Mouse (Mus musculus): ENCODE data around the gene Chmp6. TPM values are rescaled to one million over a fixed set of nuclear protein-coding genes. Genes with fewer than 3 reads are reported as not detected.

Chmp6 gene
- total and polyA plus RNA-seq, 3 experiments = 58.3 to 76.7 TPM; not detected in 1

GRCm38 (mm10) chr11:119937772-119938502 lies 24.7 kb downstream of the Chmp6 start:
- TF ChIP-seq MXI1 (IDR thresholded peaks at IDR 0.05; ENCODE audit: low read depth, low read length) (no peak), ZKSCAN1 (IDR thresholded peaks at IDR 0.05; ENCODE audit: low read depth, low read length) (no peak), MYC (IDR thresholded peaks at IDR 0.05; ENCODE audit: low read depth, low read length) (no peak), KAT2A (conservative IDR thresholded peaks at IDR 0.05; ENCODE audit: low read depth, low read length) (no peak), MEF2A (IDR thresholded peaks at IDR 0.05; ENCODE audit: extremely low read depth, insufficient replicate concordance, low read depth, low read length, poor library complexity, severe bottlenecking) (no peak), MAZ (IDR thresholded peaks at IDR 0.05; ENCODE audit: low read depth, low read length) (no peak), SMC3 (IDR thresholded peaks at IDR 0.05; ENCODE audit: low read depth, low read length) (no peak), GATA1 (IDR thresholded peaks at IDR 0.05; ENCODE audit: low read depth, low read length) (no peak), E2F4 (IDR thresholded peaks at IDR 0.05; ENCODE audit: borderline replicate concordance, low read depth, low read length) (no peak), POLR2AphosphoS5 (IDR thresholded peaks at IDR 0.05; ENCODE audit: borderline replicate concordance, low read depth, low read length) (no peak), SIN3A (IDR thresholded peaks at IDR 0.05; ENCODE audit: low read length) (no peak), CHD2 (IDR thresholded peaks at IDR 0.05; ENCODE audit: low read length) (no peak), EP300 (IDR thresholded peaks at IDR 0.05; ENCODE audit: low read depth in 1 of 2, low read length in 2 of 2) (no peak), ELF1 (IDR thresholded peaks at IDR 0.05; ENCODE audit: low read depth, low read length) (no peak), RAD21 (IDR thresholded peaks at IDR 0.05; ENCODE audit: low read depth, low read length) (no peak), GABPA (IDR thresholded peaks at IDR 0.05; ENCODE audit: low read depth, low read length) (no peak), CHD1 (IDR thresholded peaks at IDR 0.05; ENCODE audit: low read depth, low read length) (no peak)
- Histone ChIP-seq H3K4me3 (ENCODE audit: control insufficient read depth in 1 of 2, insufficient read depth in 1 of 2, low read depth in 2 of 2, low read length in 2 of 2) (no peak overlapping the region), H3K4me1 (ENCODE audit: control insufficient read depth in 1 of 2, insufficient read depth in 2 of 2, low read length in 2 of 2) (peaks cover 2 to 7% of the 10 kb centered on the region in 2 experiments; a peak in 3 of 4 replicates), H3K9me3 (replicated peaks; ENCODE audit: insufficient read depth, low read length) (no peaks in the 10 kb centered on the region), H3K27me3 (ENCODE audit: control insufficient read depth in 1 of 2, insufficient read depth in 2 of 2, low read length in 2 of 2) (no peaks in the 10 kb centered on the region), H3K27ac (ENCODE audit: control insufficient read depth, low read depth, low read length) (no peak overlapping the region), H3K36me3 (ENCODE audit: control insufficient read depth in 1 of 2, insufficient read depth in 2 of 2, low read length in 2 of 2) (peaks cover 0 to 7% of the 10 kb centered on the region in 2 experiments; a peak in 2 of 4 replicates), H3K9ac (ENCODE audit: control insufficient read depth, low read depth, low read length, poor library complexity, severe bottlenecking) (no peak overlapping the region), H3K79me2 (ENCODE audit: control insufficient read depth, insufficient read depth, low read length, poor library complexity) (peaks cover 2% of the 10 kb centered on the region; the same call in 1 of the 2 replicates)
- no peak for DNase-seq (ENCODE audit: low read depth, low spot score)

- H3K79me2 ChIP-seq (ENCODE audit: control insufficient read depth, insufficient read depth, low read length, poor library complexity) = peaks cover 8% of the 10 kb centered on the region; the same call in 1 of the 2 replicates
- DNase-seq (ENCODE audit: low read depth, low spot score) = no peak
- no peaks in the 10 kb centered on the region for H3K27me3 ChIP-seq (ENCODE audit: control insufficient read depth in 1 of 2, insufficient read depth in 2 of 2, low read length in 2 of 2)
- no peak overlapping the region for H3K27ac ChIP-seq (ENCODE audit: control insufficient read depth, low read depth, low read length)
- no peaks in the 10 kb centered on the region for H3K9me3 ChIP-seq (replicated peaks; ENCODE audit: insufficient read depth, low read length)
- H3K4me1 ChIP-seq (ENCODE audit: control insufficient read depth in 1 of 2, insufficient read depth in 2 of 2, low read length in 2 of 2) = peaks cover 6 to 14% of the 10 kb centered on the region in 2 experiments; a peak in 3 of 4 replicates
- H3K36me3 ChIP-seq (ENCODE audit: control insufficient read depth in 1 of 2, insufficient read depth in 2 of 2, low read length in 2 of 2) = peaks cover 0 to 11% of the 10 kb centered on the region in 2 experiments; a peak in 2 of 4 replicates
- no peak overlapping the region for H3K4me3 ChIP-seq (ENCODE audit: control insufficient read depth in 1 of 2, insufficient read depth in 1 of 2, low read depth in 2 of 2, low read length in 2 of 2)
- TF ChIP-seq SIN3A (IDR thresholded peaks at IDR 0.05; ENCODE audit: low read length) = no peak
- H3K9ac ChIP-seq (ENCODE audit: control insufficient read depth, low read depth, low read length, poor library complexity, severe bottlenecking) = no peak overlapping the region
Observed at GRCm38 (mm10) chr11:119939073-119939710, 26.0 kb downstream of the Chmp6 start.
